Mouse (Mus musculus) olfactory bulb, adult 2 months (tissue): ENCODE measurements around the gene Snd1. TPM values are rescaled to one million over a fixed set of nuclear protein-coding genes. Genes with fewer than 3 reads are reported as not detected.

Experiments used
- H3K27ac ChIP-seq: fragments of 200-500 bp; 2 replicates; pipeline ENCODE4 v1.5.1; 2012; ENCODE audit warnings: low read depth, low read length; ENCODE audit not compliant: insufficient read depth
- H3K4me1 ChIP-seq: fragments of 200-500 bp; 2 replicates; pipeline ENCODE4 v1.6.1; 2012; ENCODE audit warnings: low read length; ENCODE audit not compliant: control insufficient read depth, insufficient read depth
- H3K4me3 ChIP-seq: fragments of 200-500 bp; 2 replicates; pipeline ENCODE4 v1.5.1; 2012; ENCODE audit warnings: mild to moderate bottlenecking, low read depth, low read length, moderate library complexity; ENCODE audit not compliant: insufficient read depth
- CTCF ChIP-seq: fragments of 200-500 bp; IDR thresholded peaks from 2 replicates; pipeline ENCODE4 v1.5.1; 2012; ENCODE audit warnings: low read depth, mild to moderate bottlenecking, low read length, moderate library complexity; ENCODE audit not compliant: insufficient read depth
- POLR2A ChIP-seq: fragments of 200-500 bp; IDR thresholded peaks from 2 replicates; pipeline ENCODE4 v1.6.1; 2012; ENCODE audit warnings: mild to moderate bottlenecking, low read depth, low read length, moderate library complexity; ENCODE audit not compliant: insufficient read depth
- WGBS: fragments of 180-500 bp; shearing (Covaris S2); methylation state at CpG from one replicate; pipeline ENCODE4 v1.1.7; 2018; 5-methylcytosine and 5-hydroxymethylcytosine counted together
- polyA plus RNA-seq: library from polyadenylated mRNA; stranded (reverse); fragments of >200 nt; gene quantifications from 2 replicates; pipeline ENCODE4 v1.2.4, GENCODE M21; 2012; ENCODE audit warnings: low replicate concordance; ENCODE audit not compliant: missing spikeins, insufficient read depth, insufficient read length

The Snd1 gene
- polyA plus RNA-seq, result not detected in 2 replicates

- WGBS, result 85% methylated on average over 5 of the region's 5 CpGs
- no peak for TF ChIP-seq CTCF
- no peak for TF ChIP-seq POLR2A
- Histone ChIP-seq H3K27ac (no peak within 1 kb of the TSS), H3K4me1 (no peaks in the 10 kb centered on the region), H3K4me3 (no peak within 1 kb of the TSS)
Observed at GRCm38 (mm10) chr6:28474839-28475238, at the start of gene Snd1. Gene Snd1 (plus strand): TSS chr6:28475139.

GRCm38 (mm10) chr6:28427096-28427839 is 47.7 kb upstream of the Snd1 start, which contains the start of gene Fscn3:
Gene Fscn3 (plus strand): TSS chr6:28427789.
- TF ChIP-seq CTCF (no peak), POLR2A (no peak)
- WGBS, result 79% methylated on average over 3 of the region's 3 CpGs
- no peak within 1 kb of the TSS for H3K27ac ChIP-seq
- peaks cover 14% of the 10 kb centered on the region for H3K4me1 ChIP-seq
- H3K4me3 ChIP-seq, result no peak within 1 kb of the TSS

GRCm38 (mm10) chr6:28428290-28428689 is 46.6 kb upstream of the Snd1 start, which contains the start of gene Gcc1:
Gene Gcc1 (minus strand): TSS chr6:28428390.
- 88% methylated on average over 3 of the region's 3 CpGs for WGBS
- no peak within 1 kb of the TSS for H3K27ac ChIP-seq
- no peak for TF ChIP-seq POLR2A
- no peak for TF ChIP-seq CTCF

DNA sequence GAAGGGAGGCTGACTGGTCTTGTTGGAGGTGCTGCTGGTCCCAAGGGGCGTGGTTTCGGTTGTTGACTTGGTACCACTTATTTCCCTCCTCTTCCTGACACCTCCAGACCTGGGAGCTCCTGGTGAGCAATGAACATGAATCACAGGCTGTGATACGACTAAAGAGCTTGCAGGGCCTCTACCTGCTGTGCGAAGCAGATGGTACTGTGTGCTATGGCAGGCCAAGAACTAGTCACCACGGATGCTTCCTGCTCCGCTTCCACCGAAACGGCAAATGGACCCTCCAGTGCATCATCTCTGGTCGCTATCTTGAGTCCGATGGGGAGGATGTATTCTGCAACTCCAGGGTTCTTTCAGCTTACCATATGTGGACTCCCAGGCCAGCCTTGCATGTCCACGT is 45.1 kb upstream of the Snd1 start:
- TF ChIP-seq CTCF (no peak), POLR2A (no peak)
- Histone ChIP-seq H3K4me1 (peaks cover 6% of the 10 kb centered on the region), H3K27ac (no peak overlapping the region), H3K4me3 (no peak overlapping the region)
- 90% methylated on average over 11 of the region's 11 CpGs for WGBS

More at GRCm38 (mm10) chr6:28428290-28428689, 46.6 kb upstream of the Snd1 start, which contains the start of gene Gcc1:
- Histone ChIP-seq H3K4me1 (peaks cover 14% of the 10 kb centered on the region), H3K4me3 (no peak within 1 kb of the TSS)

- 81% methylated on average over 10 of the region's 10 CpGs for WGBS
- TF ChIP-seq CTCF, result no peak
Observed at GRCm38 (mm10) chr6:28430795-28431537, 44.0 kb upstream of the Snd1 start.

DNA sequence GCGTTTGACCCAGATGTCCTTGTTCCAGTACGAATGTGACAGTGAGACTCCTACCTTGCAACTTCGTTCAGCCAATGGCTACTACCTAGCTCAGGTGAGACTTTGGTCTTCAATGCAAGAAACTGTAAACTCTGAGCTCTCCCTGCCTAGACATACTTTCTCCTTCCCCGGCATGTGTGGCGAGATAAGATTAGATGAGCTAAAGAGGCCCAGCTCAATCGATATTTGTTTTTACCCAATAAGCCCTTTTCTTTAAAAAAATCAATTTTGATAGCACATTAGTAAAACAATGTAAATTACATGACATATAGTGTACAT is 43.4 kb upstream of the Snd1 start:
- Histone ChIP-seq H3K27ac (no peak overlapping the region), H3K4me1 (no peaks in the 10 kb centered on the region), H3K4me3 (no peak overlapping the region)
- TF ChIP-seq CTCF (no peak), POLR2A (no peak)
- 86% methylated on average over 6 of the region's 6 CpGs for WGBS

More at GRCm38 (mm10) chr6:28430795-28431537, 44.0 kb upstream of the Snd1 start:
- H3K4me1 ChIP-seq, result no peaks in the 10 kb centered on the region
- no peak overlapping the region for H3K4me3 ChIP-seq
- no peak overlapping the region for H3K27ac ChIP-seq

DNA sequence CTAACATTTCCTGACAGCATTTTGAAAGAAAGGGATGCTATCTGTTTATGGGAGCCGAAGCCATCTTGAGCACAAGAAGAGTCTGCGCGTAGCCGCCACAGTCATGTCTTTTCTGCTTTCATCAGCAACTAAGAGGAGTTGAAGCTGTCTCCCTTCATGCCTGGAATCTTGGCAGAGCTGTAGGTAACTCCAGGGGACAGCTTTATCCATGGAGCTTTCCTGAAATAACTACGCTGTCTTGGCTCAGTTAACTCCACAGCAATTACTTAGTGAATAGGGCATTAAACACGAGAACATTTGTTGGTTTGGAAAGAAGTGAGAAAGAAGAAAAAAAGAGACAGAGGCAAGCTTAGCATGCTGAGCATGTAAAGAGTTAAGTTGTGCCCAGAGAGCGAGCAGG is 27.0 kb upstream of the Snd1 start:
- WGBS, result 26% methylated on average over 7 of the region's 7 CpGs
- no peak for TF ChIP-seq CTCF
- TF ChIP-seq POLR2A, result no peak
- no peak overlapping the region for H3K27ac ChIP-seq
- H3K4me3 ChIP-seq, result no peak overlapping the region
- H3K4me1 ChIP-seq, result no peaks in the 10 kb centered on the region

GRCm38 (mm10) chr6:28449253-28449652 is 25.7 kb upstream of the Snd1 start, which contains the start of gene Pax4:
Gene Pax4 (minus strand): TSS chr6:28449353.
- no peaks in the 10 kb centered on the region for H3K4me1 ChIP-seq
- no peak within 1 kb of the TSS for H3K4me3 ChIP-seq
- TF ChIP-seq POLR2A, result no peak
- TF ChIP-seq CTCF, result no peak
- no peak within 1 kb of the TSS for H3K27ac ChIP-seq
- WGBS, result 83% methylated on average over 2 of the region's 2 CpGs

DNA sequence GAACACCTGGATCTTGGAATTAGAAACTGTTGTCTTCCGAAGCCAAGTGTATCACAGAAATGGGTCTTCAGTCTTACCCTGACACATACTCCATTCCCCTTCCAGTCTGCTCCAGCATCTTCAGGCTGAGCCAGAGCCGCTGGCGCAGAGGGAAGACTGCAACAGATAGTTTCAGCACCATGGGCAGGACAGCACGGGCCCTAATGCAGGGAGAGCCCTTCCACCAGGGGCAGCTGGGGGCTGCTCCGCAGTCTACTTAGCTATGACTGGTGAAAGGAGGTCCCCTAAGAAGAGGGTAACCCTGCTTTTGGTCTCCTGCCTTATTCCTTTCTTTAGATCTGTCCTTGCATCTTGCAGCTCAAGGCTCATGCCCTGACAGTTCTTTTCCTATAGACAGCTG is 24.5 kb upstream of the Snd1 start:
- TF ChIP-seq CTCF (no peak), POLR2A (no peak)
- WGBS, result 20% methylated on average over 5 of the region's 5 CpGs

More for the DNA sequence above, 24.5 kb upstream of the Snd1 start:
- Histone ChIP-seq H3K27ac (no peak overlapping the region), H3K4me3 (no peak overlapping the region), H3K4me1 (no peaks in the 10 kb centered on the region)
